Mouse (Mus musculus): ENCODE measurements around the gene Tbc1d4. TPM values are rescaled to one million over a fixed set of nuclear protein-coding genes. Genes with fewer than 3 reads are reported as not detected.

Tbc1d4 gene
- polyA plus RNA-seq (2015; fragmentation: Nextera tagmentation; extraction: Ambion mirVana), result 4.8 and 5.1 TPM in 2 replicates

GRCm38 (mm10) chr14:101608519-101609368 lies at the start of gene Tbc1d4:
TSS of gene Tbc1d4 (minus strand) at chr14:101609191.

GRCm38 (mm10) chr14:101653581-101654525 lies 44.9 kb upstream of the Tbc1d4 start, which contains the start of gene Uchl3:
TSS of gene Uchl3 (plus strand) at chr14:101653967.

GRCm38 (mm10) chr14:101640153-101640843 lies 31.3 kb upstream of the Tbc1d4 start, which contains the start of gene Commd6:
TSS of gene Commd6 (minus strand) at chr14:101640686.

Other genes with a start within 250 kb of the Tbc1d4 start
- gene Commd6, start 31.5 kb upstream of the Tbc1d4 start, polyA plus RNA-seq (2015; fragmentation: Nextera tagmentation; extraction: Ambion mirVana), result 76.8 and 79.5 TPM in 2 replicates
- 71.1 and 73.1 TPM in 2 replicates for gene Uchl3, start 44.8 kb upstream of the Tbc1d4 start, polyA plus RNA-seq (2015; fragmentation: Nextera tagmentation; extraction: Ambion mirVana)
- gene Gm9922, start 120.6 kb upstream of the Tbc1d4 start, polyA plus RNA-seq (2015; fragmentation: Nextera tagmentation; extraction: Ambion mirVana), result 15.9 and 17.7 TPM in 2 replicates
- 19.1 and 22.8 TPM in 2 replicates for gene Lmo7, start 120.8 kb upstream of the Tbc1d4 start, polyA plus RNA-seq (2015; fragmentation: Nextera tagmentation; extraction: Ambion mirVana)